Mouse (Mus musculus) bone marrow macrophage, adult 2 months (primary cell): ENCODE measurements at regions not wholly inside any gene's neighbourhood (a gene's known extent, or its start where the extent isn't known, plus 50 kb on each side); places are given as distances from the start of the nearest gene placed in this dataset.

Experiments used
- CTCF ChIP-seq: IDR thresholded peaks from 2 replicates; pipeline ENCODE4 v1.5.1; 2012; ENCODE audit warnings: low read depth, mild to moderate bottlenecking, low read length, moderate library complexity
- POLR2A ChIP-seq: IDR thresholded peaks from 2 replicates; pipeline ENCODE4 v1.6.1; 2012; ENCODE audit warnings: mild to moderate bottlenecking, low read depth, low read length, borderline replicate concordance

GRCm38 (mm10) chr5:118999124-118999523, 438.6 kb downstream of the Med13l start:
- TF ChIP-seq POLR2A (no peak), CTCF (no peak)
